Mouse (Mus musculus): Measurements from ENCODE around the gene Krtcap3.
A peak's percentile ranks its signal among the peaks of the same experiment; 100 is the strongest.
"Not testable (repeated sequence)": the region's sequence is repeated elsewhere in the genome, so short reads cannot be mapped to it uniquely, and the experiment has no call there.

Krtcap3 gene

GRCm38 (mm10) chr5:31251541-31252101 lies at the start of gene Krtcap3:
Krtcap3 (plus strand) TSS chr5:31251691.
- DNase-seq (ENCODE audit: low read depth): peak; percentile 63

DNA sequence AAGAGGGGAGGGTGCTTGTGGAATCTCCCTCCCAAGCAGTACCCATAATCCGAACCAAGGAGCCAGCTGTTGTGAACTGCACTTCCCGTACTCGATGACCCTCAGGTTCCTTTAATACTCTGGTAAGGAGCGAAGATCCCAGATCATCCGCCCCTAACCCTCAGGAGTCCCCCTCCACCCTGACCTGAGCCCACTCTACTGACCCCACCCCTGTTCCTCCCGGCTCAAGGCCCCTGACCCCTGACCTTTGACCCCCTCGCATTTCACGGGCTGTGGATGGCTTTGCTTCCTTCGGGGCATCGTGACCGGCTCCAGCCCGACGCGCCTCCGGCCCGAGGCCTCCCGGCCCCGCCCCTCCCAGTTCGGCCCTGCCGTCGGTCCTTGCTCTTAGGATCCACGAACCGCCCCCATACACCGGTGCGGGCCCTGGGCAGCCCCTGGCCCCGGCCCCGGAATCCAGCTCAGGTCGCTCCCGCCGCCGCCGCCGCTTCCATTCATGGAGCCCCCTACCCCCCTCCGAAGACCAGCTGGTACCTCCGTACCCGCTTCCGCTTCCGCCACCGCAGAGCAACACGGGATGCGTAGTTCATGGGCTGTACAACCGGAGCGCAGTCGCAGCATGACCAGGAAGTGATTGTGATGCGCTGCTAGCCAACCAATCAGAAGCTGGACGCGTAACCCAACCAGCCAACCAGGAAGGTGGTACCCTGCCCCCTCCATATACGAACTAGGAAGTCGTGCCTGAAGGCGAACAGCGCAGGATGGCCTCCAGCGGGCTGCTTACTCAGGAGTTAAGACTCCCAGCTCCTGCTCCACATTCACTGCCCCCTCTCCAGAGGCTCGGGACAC lies 49.5 kb upstream of the Krtcap3 start, which contains the start of gene Zfp513:
TSS of gene Zfp513 (minus strand) at position 562 of the 849 bp plus-strand sequence.
- peak; percentile 97 for DNase-seq (ENCODE audit: low read depth)

GRCm38 (mm10) chr5:31202933-31203332 lies 48.6 kb upstream of the Krtcap3 start:
- DNase-seq (ENCODE audit: low read depth): no peak

DNA sequence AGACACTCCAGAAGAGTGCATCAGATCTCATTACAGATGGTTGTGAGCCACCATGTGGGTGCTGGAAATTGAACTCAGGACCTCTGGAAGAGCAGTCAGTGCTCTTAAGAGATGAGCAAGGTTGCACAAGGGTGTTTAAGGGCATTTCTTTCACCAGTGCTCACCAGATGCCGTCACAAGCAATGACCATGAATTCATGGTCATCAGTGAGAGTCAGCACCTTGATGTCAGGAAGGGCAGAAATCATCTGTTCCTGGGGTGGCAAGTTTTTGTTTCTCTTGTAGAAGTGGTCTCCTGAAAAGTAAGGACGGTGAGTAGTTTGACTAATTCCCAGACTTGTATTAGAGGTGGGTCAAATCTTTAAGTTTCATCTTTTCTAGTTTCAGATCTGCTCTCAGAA lies 47.6 kb upstream of the Krtcap3 start:
- no peak for DNase-seq (ENCODE audit: low read depth)

- no peak for DNase-seq (ENCODE audit: low read depth)
These were observed 47.1 kb upstream of the Krtcap3 start for GRCm38 (mm10) chr5:31204421-31204820.

GRCm38 (mm10) chr5:31216554-31216953 lies 34.9 kb upstream of the Krtcap3 start:
- not testable (repeated sequence) for DNase-seq (ENCODE audit: low read depth)

DNA sequence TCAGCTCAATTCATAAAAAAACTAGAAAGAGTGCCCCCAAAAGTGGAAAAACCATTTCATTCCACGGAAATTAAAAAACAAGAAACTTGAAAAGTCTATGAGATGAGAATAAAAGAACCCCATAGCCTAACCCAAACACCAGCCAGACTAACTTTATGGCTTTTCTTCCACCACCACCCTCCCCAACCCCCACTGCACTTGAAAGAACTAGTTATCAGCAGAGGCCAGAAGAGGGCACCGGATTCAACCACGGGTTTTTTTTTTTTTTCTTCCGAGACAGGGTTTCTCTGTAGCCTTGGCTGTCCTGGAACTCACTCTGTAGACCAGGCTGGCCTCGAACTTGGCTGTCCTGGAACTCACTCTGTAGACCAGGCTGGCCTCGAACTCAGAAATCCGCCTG lies 33.2 kb upstream of the Krtcap3 start:
- DNase-seq (ENCODE audit: low read depth): peak; percentile 67

GRCm38 (mm10) chr5:31219070-31219469 lies 32.4 kb upstream of the Krtcap3 start:
- DNase-seq (ENCODE audit: low read depth): peak; percentile 52

GRCm38 (mm10) chr5:31219474-31219873 lies 32.0 kb upstream of the Krtcap3 start:
- DNase-seq (ENCODE audit: low read depth): no peak

GRCm38 (mm10) chr5:31219911-31220447 lies 31.5 kb upstream of the Krtcap3 start:
- no peak for DNase-seq (ENCODE audit: low read depth)

- peak; percentile 97 for DNase-seq (ENCODE audit: low read depth)
These were observed 30.8 kb upstream of the Krtcap3 start, which contains the start of gene Ppm1g for GRCm38 (mm10) chr5:31220448-31221303. Ppm1g (minus strand) TSS chr5:31220687.

DNA sequence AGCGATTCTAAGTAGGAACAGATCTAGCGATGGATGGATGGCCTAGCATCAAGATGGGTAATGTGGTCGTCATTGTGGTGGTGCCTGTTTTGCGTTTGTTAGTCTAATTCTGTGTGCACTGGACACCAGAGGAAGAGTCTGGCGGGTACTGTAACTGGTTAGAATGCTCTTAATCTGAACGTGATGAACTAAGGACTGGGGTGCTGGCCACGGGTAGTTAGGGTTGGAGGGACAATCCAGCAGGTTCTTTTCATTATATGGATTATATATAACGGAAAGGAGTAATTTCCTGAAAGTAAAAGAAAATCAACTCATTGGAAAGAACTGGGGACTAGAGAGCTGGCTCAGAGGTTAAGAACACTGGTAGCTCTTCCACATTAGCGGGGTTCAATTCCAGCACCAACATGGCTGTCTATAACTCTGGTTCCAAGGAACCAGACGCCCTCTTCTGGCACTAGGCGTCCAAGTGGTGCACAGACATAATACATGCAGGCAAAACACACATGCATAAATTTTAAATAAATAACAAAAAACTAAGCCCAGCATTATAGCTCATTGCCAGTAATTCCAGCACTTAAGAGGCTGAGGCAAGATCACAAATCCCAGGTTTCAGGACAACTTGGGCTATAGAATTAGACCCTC lies 30.1 kb upstream of the Krtcap3 start:
- peak; percentile 46 for DNase-seq (ENCODE audit: low read depth)

- DNase-seq (ENCODE audit: low read depth): no peak
These were observed 28.8 kb upstream of the Krtcap3 start for GRCm38 (mm10) chr5:31222696-31223095.

- peak; percentile 80 for DNase-seq (ENCODE audit: low read depth)
These were observed 24.9 kb upstream of the Krtcap3 start for GRCm38 (mm10) chr5:31226641-31227040.

- DNase-seq (ENCODE audit: low read depth): peak; percentile 97
These were observed 10.6 kb upstream of the Krtcap3 start, which contains the start of the genes Nrbp1 and Gm9970 for GRCm38 (mm10) chr5:31240637-31241521. Nrbp1 (plus strand) TSS chr5:31240864. Gm9970 (minus strand) TSS chr5:31241232.

- no peak for DNase-seq (ENCODE audit: low read depth)
These were observed 9.9 kb upstream of the Krtcap3 start for GRCm38 (mm10) chr5:31241522-31242034.

DNA sequence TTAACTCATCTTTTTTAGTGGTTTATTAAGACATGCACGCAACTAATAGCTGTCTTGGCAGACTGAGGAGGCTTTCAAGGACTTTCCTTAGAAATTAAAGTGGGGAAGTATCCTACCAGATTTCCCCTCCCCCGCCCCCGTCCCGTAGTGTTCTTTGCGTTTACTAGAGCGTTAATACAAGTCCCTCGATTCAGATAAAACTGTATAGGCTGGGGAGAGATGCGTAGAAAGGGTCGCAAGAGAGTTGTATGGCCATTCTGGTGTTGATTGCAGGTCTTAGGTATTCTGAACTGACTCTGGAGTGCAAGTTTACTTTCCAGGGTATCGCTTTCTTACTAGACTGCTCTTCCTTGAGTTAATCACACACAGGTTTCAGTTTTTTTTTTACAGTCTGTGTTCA lies 9.3 kb upstream of the Krtcap3 start:
- DNase-seq (ENCODE audit: low read depth): no peak

GRCm38 (mm10) chr5:31250716-31251115 lies 775 bp upstream of the Krtcap3 start:
- DNase-seq (ENCODE audit: low read depth): no peak

DNA sequence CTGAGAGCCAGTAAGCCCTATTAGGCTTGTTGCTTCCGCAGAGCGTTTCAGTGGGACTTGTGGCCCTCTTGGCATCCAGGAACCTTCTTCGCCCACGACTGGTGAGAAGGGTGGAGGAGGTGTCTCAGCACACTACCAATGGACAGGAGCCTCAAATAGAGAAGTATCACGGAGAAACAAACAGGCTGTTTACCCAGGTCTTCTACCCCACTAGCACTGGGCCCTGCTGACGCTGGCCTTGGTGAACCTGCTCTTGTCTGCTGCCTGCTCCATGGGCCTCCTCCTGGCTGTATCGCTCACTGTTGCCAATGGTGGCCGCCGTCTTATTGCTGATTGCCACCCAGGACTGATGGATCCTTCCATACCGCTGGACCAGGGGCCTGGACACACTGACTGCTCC lies 660 bp downstream of the Krtcap3 start:
- DNase-seq (ENCODE audit: low read depth): no peak
